Mouse (Mus musculus) intestine, embryonic 14.5 days (tissue): ENCODE results near the gene Sun5. TPM values are rescaled to one million over a fixed set of nuclear protein-coding genes. Genes with fewer than 3 reads are reported as not detected.

Experiments used
- ATAC-seq: fragments of 200-750 bp; cut with Nextera tagmentation; replicated peaks from 2 replicates; pipeline ENCODE4 v1.8.0; 2017; ENCODE audit warnings: low read depth, moderate number of reproducible peaks, moderate TSS enrichment, moderate library complexity; ENCODE audit not compliant: low FRiP score, low TSS enrichment
- DNase-seq: peaks from one replicate; pipeline ENCODE4 v3.0.0-alpha.2; 2018; ENCODE audit warnings: low spot score
- H3K27ac ChIP-seq: fragments of 300-500 bp; sonication (generic); 2 replicates; pipeline ENCODE4 v1.5.1; 2014; ENCODE audit warnings: low read depth, mild to moderate bottlenecking, control low read depth
- H3K27me3 ChIP-seq: fragments of 300-500 bp; sonication (generic); replicated peaks from 2 replicates; pipeline ENCODE4 v1.6.1; 2014; ENCODE audit warnings: low read length, control low read depth; ENCODE audit not compliant: control insufficient read depth, insufficient read depth
- H3K36me3 ChIP-seq: fragments of 300-500 bp; sonication (generic); 2 replicates; pipeline ENCODE4 v1.6.1; 2014; ENCODE audit warnings: low read length, control low read depth; ENCODE audit not compliant: control insufficient read depth, insufficient read depth
- H3K4me1 ChIP-seq: fragments of 300-500 bp; sonication (generic); replicated peaks from 2 replicates; pipeline ENCODE4 v1.6.1; 2014; ENCODE audit warnings: low read length, control low read depth, mixed read lengths; ENCODE audit not compliant: control insufficient read depth, insufficient read depth
- H3K4me2 ChIP-seq: fragments of 300-500 bp; sonication (generic); 2 replicates; pipeline ENCODE4 v1.6.1; 2014; ENCODE audit warnings: low read length
- H3K4me3 ChIP-seq: fragments of 300-500 bp; sonication (generic); 2 replicates; pipeline ENCODE4 v1.5.1; 2014; ENCODE audit warnings: low read depth, low read length, control low read depth, mixed read lengths
- H3K9ac ChIP-seq: fragments of 300-500 bp; sonication (generic); 2 replicates; pipeline ENCODE4 v1.6.1; 2014; ENCODE audit warnings: mild to moderate bottlenecking, low read length
- H3K9me3 ChIP-seq: fragments of 300-500 bp; sonication (generic); 2 replicates; pipeline ENCODE4 v1.6.1; 2016; ENCODE audit warnings: low read length, control low read depth; ENCODE audit not compliant: control insufficient read depth
- WGBS: fragments of 180-500 bp; shearing (Covaris S2); extraction: QIAGEN DNeasy Blood & Tissue Kit; methylation state at CpG from one replicate; pipeline ENCODE4 v1.1.7; 2014; 5-methylcytosine and 5-hydroxymethylcytosine counted together
- polyA plus RNA-seq: library from polyadenylated mRNA; unstranded; fragments of >200 nt; fragmentation: Nextera tagmentation; extraction: Ambion mirVana; gene quantifications from 2 replicates; pipeline ENCODE4 v1.2.1, GENCODE M21; 2014

Sun5 gene
- polyA plus RNA-seq, 1 experiment from 2014 or later, result not detected

DNA sequence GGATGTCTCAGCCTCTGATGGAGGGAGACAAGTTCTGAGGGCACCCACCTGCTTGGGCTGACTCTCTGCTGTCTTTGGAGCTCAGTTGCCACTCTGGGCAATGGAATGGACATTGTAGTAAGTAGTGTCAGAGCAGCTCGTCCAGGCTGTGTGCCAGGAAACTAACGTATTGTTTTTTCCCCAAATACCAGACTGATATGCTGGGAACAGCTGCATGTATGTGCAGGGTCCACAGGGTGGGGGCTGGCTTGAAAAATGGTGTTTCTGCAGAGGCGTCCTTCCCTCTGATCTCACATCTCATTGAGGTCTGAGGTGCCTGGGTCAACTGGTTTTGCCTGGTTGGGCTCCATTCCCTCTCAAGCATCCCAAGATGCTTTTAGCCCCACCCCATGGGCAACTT is 10.2 kb downstream of the Sun5 start:
- 39% methylated on average over 3 of the region's 3 CpGs for WGBS
- DNase-seq (no peak), ATAC-seq (no peak)
- no peak overlapping the region for H3K9ac ChIP-seq
- H3K4me1 ChIP-seq, result no peaks in the 10 kb centered on the region
- H3K9me3 ChIP-seq, result no peaks in the 10 kb centered on the region
- no peak overlapping the region for H3K4me2 ChIP-seq
- no peaks in the 10 kb centered on the region for H3K27me3 ChIP-seq
- no peak overlapping the region for H3K27ac ChIP-seq
- H3K36me3 ChIP-seq, result no peaks in the 10 kb centered on the region
- H3K4me3 ChIP-seq, result no peak overlapping the region

DNA sequence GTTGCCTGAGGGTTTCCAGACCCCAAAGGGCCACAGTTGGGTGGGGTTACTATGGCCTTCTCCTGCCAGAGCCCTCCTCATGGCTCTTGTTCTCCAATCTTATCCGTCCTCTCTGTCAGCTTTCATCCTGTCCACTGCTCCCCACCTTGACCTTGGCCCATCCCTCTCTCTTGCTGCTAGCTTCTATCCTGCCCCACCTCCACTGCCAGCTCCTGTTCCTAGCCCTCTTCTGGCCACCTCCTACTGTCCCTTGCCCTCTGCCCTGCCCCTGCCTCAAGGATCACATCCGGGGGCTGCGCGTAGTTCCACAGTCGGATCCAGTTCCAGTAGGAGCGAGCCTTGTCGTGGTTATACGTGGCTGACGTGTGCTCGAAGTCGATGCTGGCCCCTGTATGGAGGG is 10.6 kb downstream of the Sun5 start:
- no peaks in the 10 kb centered on the region for H3K36me3 ChIP-seq
- H3K27me3 ChIP-seq, result no peaks in the 10 kb centered on the region
- H3K4me2 ChIP-seq, result no peak overlapping the region
- H3K4me3 ChIP-seq, result no peak overlapping the region
- 89% methylated on average over 11 of the region's 11 CpGs for WGBS
- no peaks in the 10 kb centered on the region for H3K4me1 ChIP-seq
- DNase-seq (no peak), ATAC-seq (no peak)
- no peak overlapping the region for H3K27ac ChIP-seq
- no peaks in the 10 kb centered on the region for H3K9me3 ChIP-seq
- no peak overlapping the region for H3K9ac ChIP-seq

DNA sequence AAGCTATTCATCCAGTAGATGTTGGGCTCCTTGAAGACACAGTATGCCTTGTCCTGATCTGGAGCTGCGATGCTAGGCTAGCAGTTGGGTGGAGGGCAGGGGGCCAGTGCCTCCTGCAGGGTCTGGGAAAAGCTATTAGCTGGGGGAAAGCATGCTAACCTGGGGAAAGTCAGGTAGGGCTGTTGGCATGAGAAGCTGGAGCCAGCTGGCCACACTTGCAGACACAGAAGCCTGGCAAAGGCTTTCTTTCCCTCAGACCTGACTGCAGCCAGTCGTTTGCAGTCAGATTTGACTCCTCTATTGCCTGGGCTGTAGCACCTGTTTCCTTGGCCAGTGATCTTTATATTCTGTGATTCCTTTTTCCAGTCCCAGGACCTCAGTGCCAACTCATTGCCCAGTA is 11.3 kb downstream of the Sun5 start:
- WGBS, result 80% methylated on average over 2 of the region's 2 CpGs
- Histone ChIP-seq H3K36me3 (no peaks in the 10 kb centered on the region), H3K4me1 (no peaks in the 10 kb centered on the region), H3K27ac (no peak overlapping the region), H3K4me2 (no peak overlapping the region), H3K27me3 (no peaks in the 10 kb centered on the region), H3K4me3 (no peak overlapping the region), H3K9ac (no peak overlapping the region), H3K9me3 (no peaks in the 10 kb centered on the region)
- DNase-seq (no peak), ATAC-seq (no peak)

DNA sequence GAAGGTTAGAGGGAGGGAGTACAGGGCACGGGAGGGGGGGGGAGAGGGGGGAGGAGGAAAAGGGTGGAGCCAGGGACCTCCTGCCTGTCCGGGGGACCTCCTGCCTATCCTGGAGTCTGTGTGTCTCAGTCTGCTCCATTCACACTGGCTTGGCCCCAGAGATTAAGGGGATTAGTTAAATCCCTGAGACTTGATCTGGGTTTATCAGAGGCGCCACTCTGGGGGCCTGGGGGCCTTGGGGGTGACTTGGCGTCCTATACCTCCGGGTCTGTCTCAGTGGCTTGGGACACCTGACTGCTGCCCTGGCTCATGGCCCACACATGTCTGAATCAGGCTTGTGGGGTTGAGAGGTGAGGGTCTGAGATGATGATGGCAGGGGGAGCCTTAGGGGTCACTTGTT is 17.3 kb downstream of the Sun5 start:
- ATAC-seq (no peak), DNase-seq (no peak)
- Histone ChIP-seq H3K9me3 (no peaks in the 10 kb centered on the region; the same call in none of the 2 replicates), H3K27me3 (no peaks in the 10 kb centered on the region), H3K4me2 (no peak overlapping the region), H3K9ac (no peak overlapping the region), H3K4me1 (no peaks in the 10 kb centered on the region), H3K4me3 (no peak overlapping the region), H3K36me3 (no peaks in the 10 kb centered on the region), H3K27ac (no peak overlapping the region)
- WGBS, result 23% methylated on average over 5 of the region's 5 CpGs

DNA sequence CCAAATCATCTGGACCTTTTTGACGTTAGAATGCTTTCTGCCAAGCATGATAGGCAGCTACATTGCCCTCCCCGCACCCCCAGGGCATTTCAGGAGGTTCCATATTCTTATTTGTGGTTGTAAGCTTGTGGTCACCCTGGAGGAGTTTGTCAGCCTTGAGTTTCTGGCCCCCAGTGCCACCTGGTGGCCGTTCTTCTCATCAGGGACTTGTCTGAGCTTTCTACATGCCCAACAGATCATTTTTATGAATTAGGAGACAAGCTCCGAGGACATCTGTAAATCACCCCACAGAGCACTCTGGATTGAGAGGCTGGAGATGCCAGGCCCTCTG is 19.9 kb downstream of the Sun5 start:
- no peak overlapping the region for H3K4me2 ChIP-seq
- ATAC-seq (no peak), DNase-seq (peak; percentile 61)
- no peaks in the 10 kb centered on the region; the same call in none of the 2 replicates for H3K9me3 ChIP-seq
- H3K4me1 ChIP-seq, result no peaks in the 10 kb centered on the region
- H3K9ac ChIP-seq, result no peak overlapping the region
- no peak overlapping the region for H3K27ac ChIP-seq
- no peaks in the 10 kb centered on the region for H3K36me3 ChIP-seq
- H3K4me3 ChIP-seq, result no peak overlapping the region
- 47% methylated on average over 4 of the region's 4 CpGs for WGBS
- H3K27me3 ChIP-seq, result no peaks in the 10 kb centered on the region

DNA sequence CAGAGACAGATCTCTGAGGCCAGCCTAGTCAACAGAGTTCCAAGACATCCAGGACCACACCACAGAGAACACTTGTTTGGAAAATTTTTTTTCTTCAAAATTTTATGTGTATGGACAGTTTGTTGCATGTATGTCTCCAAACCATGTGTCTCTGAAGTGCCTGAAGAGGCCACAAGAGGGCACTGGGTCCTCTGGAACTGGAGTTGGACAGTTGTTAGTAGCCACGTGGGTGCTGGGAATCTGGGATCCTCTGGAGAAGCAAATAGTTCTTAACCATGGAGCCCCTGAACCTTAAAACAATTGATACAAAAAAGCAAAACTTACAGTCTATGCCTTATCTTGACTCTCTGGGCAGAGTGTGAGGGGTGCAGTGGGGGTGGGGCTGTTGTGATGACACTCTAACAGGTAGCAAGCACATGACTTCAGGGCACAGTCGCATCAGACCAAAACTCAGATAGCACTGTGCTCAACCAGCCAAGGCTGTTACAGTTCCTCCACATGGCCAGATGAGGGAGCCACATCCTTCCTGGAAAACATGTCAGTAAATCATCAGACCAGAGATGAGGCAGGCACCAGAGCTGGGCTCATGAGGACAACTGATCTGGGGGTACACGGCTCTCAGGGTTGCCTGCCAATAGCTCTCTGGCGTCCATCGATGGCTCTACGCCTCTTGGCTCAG is 20.4 kb downstream of the Sun5 start:
- no peak overlapping the region for H3K9ac ChIP-seq
- no peaks in the 10 kb centered on the region for H3K27me3 ChIP-seq
- H3K9me3 ChIP-seq, result no peaks in the 10 kb centered on the region; the same call in none of the 2 replicates
- no peak for ATAC-seq
- no peak overlapping the region for H3K4me2 ChIP-seq
- H3K4me3 ChIP-seq, result no peak overlapping the region
- no peak overlapping the region for H3K27ac ChIP-seq
- DNase-seq, result no peak
- no peaks in the 10 kb centered on the region for H3K4me1 ChIP-seq
- H3K36me3 ChIP-seq, result no peaks in the 10 kb centered on the region
- 86% methylated on average over 6 of the region's 6 CpGs for WGBS

DNA sequence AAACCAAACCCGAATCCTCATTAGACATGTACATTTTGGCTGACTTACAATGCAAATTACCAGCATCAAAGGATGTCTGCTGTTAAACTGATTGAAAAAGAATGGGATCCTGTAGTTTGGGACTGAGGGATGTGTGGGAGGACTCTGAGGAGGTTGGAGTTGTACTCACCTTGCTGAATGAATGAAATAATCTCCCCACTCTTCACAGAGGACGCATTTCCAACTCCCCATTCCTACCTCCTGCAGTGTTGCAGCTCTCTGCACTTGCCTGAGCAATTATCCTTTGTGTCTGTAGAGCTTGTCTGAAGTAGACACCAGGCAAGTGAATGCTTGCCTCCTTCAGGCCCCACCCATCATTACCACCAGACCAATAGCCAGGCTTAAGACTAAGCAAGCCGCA is 22.5 kb downstream of the Sun5 start:
- 79% methylated on average over 3 of the region's 3 CpGs for WGBS
- H3K27ac ChIP-seq, result no peak overlapping the region
- H3K9me3 ChIP-seq, result no peaks in the 10 kb centered on the region; the same call in none of the 2 replicates
- no peak for DNase-seq
- H3K27me3 ChIP-seq, result no peaks in the 10 kb centered on the region
- no peak overlapping the region for H3K4me2 ChIP-seq
- H3K4me1 ChIP-seq, result no peaks in the 10 kb centered on the region
- no peak overlapping the region for H3K4me3 ChIP-seq
- H3K36me3 ChIP-seq, result no peaks in the 10 kb centered on the region
- ATAC-seq, result no peak
- H3K9ac ChIP-seq, result no peak overlapping the region

DNA sequence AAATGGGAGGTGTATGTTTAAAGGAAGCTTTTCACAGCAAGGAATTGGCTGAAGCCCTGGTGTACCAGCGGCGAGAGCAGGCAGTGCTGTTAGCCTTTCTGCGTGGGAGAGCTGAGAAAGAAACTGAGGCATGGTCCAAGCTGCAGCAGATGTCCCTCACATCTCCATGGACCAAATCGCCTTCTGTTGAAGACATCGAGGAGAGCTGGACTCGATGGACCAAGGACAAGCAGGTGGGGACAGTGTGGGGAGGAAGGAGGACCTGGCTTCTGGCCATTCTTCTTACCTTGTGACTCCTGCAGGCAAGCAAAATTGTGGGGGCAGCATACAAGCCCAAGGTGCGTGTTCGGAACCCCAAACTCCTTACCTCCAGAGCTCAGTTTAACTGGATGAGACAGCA is 28.0 kb downstream of the Sun5 start:
- Histone ChIP-seq H3K4me1 (no peaks in the 10 kb centered on the region), H3K9me3 (no peaks in the 10 kb centered on the region), H3K4me2 (no peak overlapping the region), H3K4me3 (no peak overlapping the region), H3K27ac (no peak overlapping the region), H3K27me3 (no peaks in the 10 kb centered on the region), H3K36me3 (no peaks in the 10 kb centered on the region), H3K9ac (no peak overlapping the region)
- WGBS, result 83% methylated on average over 8 of the region's 8 CpGs
- DNase-seq (no peak), ATAC-seq (no peak)

DNA sequence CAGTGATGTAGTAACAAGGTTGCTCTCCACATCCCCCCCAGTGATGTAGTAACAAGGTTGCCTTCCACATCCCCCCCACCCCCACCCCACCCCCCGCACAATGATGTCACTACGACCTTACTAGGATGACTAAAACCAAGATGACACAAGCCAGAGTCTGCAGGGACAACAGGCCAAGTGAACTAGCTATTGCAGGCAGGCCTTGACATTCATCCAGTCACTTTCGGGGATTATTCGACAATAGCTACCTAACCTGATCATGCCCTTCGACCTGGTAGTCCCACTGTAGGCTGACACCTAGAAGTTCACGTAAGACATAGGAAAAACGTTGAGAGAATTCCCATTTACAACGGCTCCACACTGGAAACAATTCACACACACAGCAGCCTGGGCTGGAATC is 37.6 kb downstream of the Sun5 start:
- Histone ChIP-seq H3K9ac (no peak overlapping the region), H3K4me1 (no peaks in the 10 kb centered on the region), H3K27me3 (no peaks in the 10 kb centered on the region), H3K36me3 (no peaks in the 10 kb centered on the region), H3K9me3 (no peaks in the 10 kb centered on the region), H3K4me2 (no peak overlapping the region), H3K27ac (no peak overlapping the region), H3K4me3 (no peak overlapping the region)
- no peak for ATAC-seq
- DNase-seq, result no peak
- 84% methylated on average over 8 of the region's 8 CpGs for WGBS
